Mouse (Mus musculus) heart, postnatal 0 days (tissue): ENCODE data around the gene Gm136. TPM values are rescaled to one million over a fixed set of nuclear protein-coding genes. Genes with fewer than 3 reads are reported as not detected.
A peak's percentile ranks its signal among the peaks of the same experiment; 100 is the strongest.

Source experiments
- ATAC-seq: fragments of 200-750 bp; cut with Nextera tagmentation; 2 replicates; pipeline ENCODE4 v1.8.0; 2017; ENCODE audit warnings: low read depth, moderate number of reproducible peaks, moderate library complexity; ENCODE audit not compliant: insufficient read depth
- DNase-seq: peaks from one replicate; pipeline ENCODE4 v3.0.0-alpha.2; 2016; ENCODE audit warnings: low spot score
- H3K27ac ChIP-seq: fragments of 300-500 bp; sonication (generic); 2 replicates; pipeline ENCODE4 v1.5.1; 2014; ENCODE audit warnings: low read depth, mild to moderate bottlenecking
- H3K27me3 ChIP-seq: fragments of 300-500 bp; sonication (generic); 2 replicates; pipeline ENCODE4 v1.6.1; 2014; ENCODE audit warnings: low read length, mixed read lengths; ENCODE audit not compliant: control insufficient read depth, insufficient read depth
- H3K36me3 ChIP-seq: fragments of 300-500 bp; sonication (generic); replicated peaks from 2 replicates; pipeline ENCODE4 v1.6.1; 2014; ENCODE audit warnings: low read length, mixed read lengths; ENCODE audit not compliant: control insufficient read depth, insufficient read depth
- H3K4me1 ChIP-seq: fragments of 300-500 bp; sonication (generic); 2 replicates; pipeline ENCODE4 v1.6.1; 2014; ENCODE audit warnings: antibody characterized with exemption; ENCODE audit not compliant: control insufficient read depth, insufficient read depth
- H3K4me2 ChIP-seq: fragments of 300-500 bp; sonication (generic); 2 replicates; pipeline ENCODE4 v1.6.1; 2014; ENCODE audit warnings: low read depth, mild to moderate bottlenecking, low read length, moderate library complexity
- H3K4me3 ChIP-seq: fragments of 300-500 bp; sonication (generic); 2 replicates; pipeline ENCODE4 v1.5.1; 2014; ENCODE audit warnings: low read depth, low read length
- H3K9ac ChIP-seq: fragments of 300-500 bp; sonication (generic); replicated peaks from 2 replicates; pipeline ENCODE4 v1.6.1; 2014; ENCODE audit warnings: low read depth, low read length, mixed read lengths
- H3K9me3 ChIP-seq: fragments of 300-500 bp; sonication (generic); replicated peaks from 2 replicates; pipeline ENCODE4 v1.6.1; 2016; ENCODE audit warnings: low read length; ENCODE audit not compliant: control insufficient read depth
- CTCF ChIP-seq: IDR thresholded peaks from 2 replicates; pipeline ENCODE4 v1.5.1; 2016; ENCODE audit warnings: antibody characterized with exemption, control low read depth, low read depth
- EP300 ChIP-seq: IDR thresholded peaks from 2 replicates; pipeline ENCODE4 v1.6.1; 2016; ENCODE audit warnings: antibody characterized with exemption, low read depth
- WGBS: fragments of 180-500 bp; shearing (Covaris S2); extraction: QIAGEN DNeasy Blood & Tissue Kit; methylation state at CpG from one replicate; pipeline ENCODE4 v1.1.7; 2014; 5-methylcytosine and 5-hydroxymethylcytosine counted together
- polyA plus RNA-seq: library from polyadenylated mRNA; unstranded; fragments of >200 nt; fragmentation: Nextera tagmentation; extraction: Ambion mirVana; gene quantifications from 2 replicates; pipeline ENCODE4 v1.2.1, GENCODE M21; 2015
- total RNA-seq: library from RNA; depleted of rRNA; stranded (reverse); fragments of >200 nt; gene quantifications from 2 replicates; pipeline ENCODE4 v1.2.3, GENCODE M21; 2014; ENCODE audit warnings: low replicate concordance

The Gm136 gene
- total and polyA plus RNA-seq, 2 experiments from 2014 or later = not detected

GRCm38 (mm10) chr4:34786476-34786875 is 30.4 kb upstream of the Gm136 start:
- Histone ChIP-seq H3K4me1 (no peaks in the 10 kb centered on the region; the same call in 1 of the 2 replicates), H3K9ac (no peak overlapping the region), H3K4me2 (no peak overlapping the region), H3K9me3 (no peaks in the 10 kb centered on the region), H3K27ac (no peak overlapping the region), H3K4me3 (no peak overlapping the region), H3K36me3 (no peaks in the 10 kb centered on the region), H3K27me3 (no peaks in the 10 kb centered on the region)
- DNase-seq (no peak), ATAC-seq (no peak)
- TF ChIP-seq EP300 = no peak
- TF ChIP-seq CTCF = no peak
- 68% methylated on average over 3 of the region's 3 CpGs for WGBS

GRCm38 (mm10) chr4:34785646-34786045 is 29.6 kb upstream of the Gm136 start:
- H3K27ac ChIP-seq = no peak overlapping the region
- no peak for TF ChIP-seq CTCF
- TF ChIP-seq EP300 = no peak
- DNase-seq (no peak), ATAC-seq (no peak)
- no peaks in the 10 kb centered on the region for H3K9me3 ChIP-seq
- H3K4me1 ChIP-seq = no peaks in the 10 kb centered on the region; the same call in 1 of the 2 replicates
- WGBS = 91% methylated on average over 2 of the region's 2 CpGs
- no peak overlapping the region for H3K4me2 ChIP-seq
- no peaks in the 10 kb centered on the region for H3K36me3 ChIP-seq
- H3K9ac ChIP-seq = no peak overlapping the region
- H3K4me3 ChIP-seq = no peak overlapping the region
- no peaks in the 10 kb centered on the region for H3K27me3 ChIP-seq

DNA sequence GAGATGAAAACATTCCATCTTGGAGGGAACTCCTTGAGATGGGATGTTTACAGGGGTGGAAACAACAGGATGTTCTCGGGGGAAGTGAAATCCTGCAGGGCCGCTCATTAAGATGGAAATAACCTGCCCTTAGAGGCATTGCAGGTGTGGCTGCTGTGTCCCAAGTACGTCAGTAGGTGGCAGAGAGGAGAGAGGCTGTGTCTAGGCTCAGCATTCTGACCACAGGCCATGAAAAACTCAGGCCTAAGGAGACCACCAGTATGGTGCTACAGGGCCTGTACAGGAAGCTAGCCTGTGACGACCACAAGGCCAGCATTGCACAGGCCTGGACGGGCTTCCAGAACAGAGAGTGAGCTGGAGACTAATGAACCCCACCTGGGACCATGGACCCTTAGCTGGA is 28.8 kb upstream of the Gm136 start:
- DNase-seq = no peak
- WGBS = 47% methylated on average over 5 of the region's 5 CpGs
- Histone ChIP-seq H3K9ac (no peak overlapping the region), H3K27me3 (no peaks in the 10 kb centered on the region), H3K4me2 (no peak overlapping the region), H3K27ac (no peak overlapping the region), H3K9me3 (no peaks in the 10 kb centered on the region), H3K4me1 (no peaks in the 10 kb centered on the region; the same call in 1 of the 2 replicates), H3K4me3 (no peak overlapping the region), H3K36me3 (no peaks in the 10 kb centered on the region)
- ATAC-seq = no peak
- TF ChIP-seq CTCF (peak; percentile 29), EP300 (no peak)

DNA sequence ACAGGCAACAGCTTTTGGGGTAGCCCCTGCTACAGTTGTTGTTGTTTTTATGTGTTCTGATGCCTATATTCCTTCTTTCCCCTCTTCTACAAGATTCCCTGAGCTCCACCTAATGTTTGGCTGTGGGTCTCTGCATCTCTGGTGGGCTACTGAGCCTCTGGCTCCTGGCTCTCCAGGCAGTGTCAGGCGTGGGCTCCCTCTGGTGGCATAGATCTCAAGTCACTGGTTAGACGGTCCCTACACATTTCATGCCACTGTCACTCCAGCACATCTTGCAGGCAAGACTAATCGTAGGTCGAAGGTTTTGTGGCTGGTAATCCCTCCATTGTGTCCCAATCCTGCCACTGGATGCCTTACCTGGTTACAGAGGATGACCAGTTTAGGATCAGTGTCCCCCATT is 26.7 kb upstream of the Gm136 start:
- DNase-seq = no peak
- Histone ChIP-seq H3K9me3 (no peaks in the 10 kb centered on the region), H3K4me3 (no peak overlapping the region), H3K27me3 (no peaks in the 10 kb centered on the region), H3K36me3 (no peaks in the 10 kb centered on the region), H3K27ac (no peak overlapping the region), H3K4me2 (no peak overlapping the region), H3K4me1 (no peaks in the 10 kb centered on the region; the same call in 1 of the 2 replicates), H3K9ac (no peak overlapping the region)
- no peak for ATAC-seq
- 24% methylated on average over 4 of the region's 4 CpGs for WGBS
- no peak for TF ChIP-seq EP300
- TF ChIP-seq CTCF = peak; percentile 53

- H3K9me3 ChIP-seq = no peaks in the 10 kb centered on the region
- H3K27ac ChIP-seq = peak within 1 kb of the TSS; percentile 90
- no peaks in the 10 kb centered on the region for H3K27me3 ChIP-seq
- peak within 1 kb of the TSS; percentile 67 for H3K4me3 ChIP-seq
- no peaks in the 10 kb centered on the region for H3K36me3 ChIP-seq
- peak within 1 kb of the TSS; percentile 82 for H3K9ac ChIP-seq
- TF ChIP-seq EP300 = peak; percentile 64; the same call in 1 of the 2 replicates
- peak; percentile 88 for TF ChIP-seq CTCF
- peak; percentile 93 for DNase-seq
- 5% methylated on average over 40 of the region's 40 CpGs for WGBS
- ATAC-seq = peak; percentile 96
- H3K4me2 ChIP-seq = peak within 1 kb of the TSS; percentile 82
- H3K4me1 ChIP-seq = no peaks in the 10 kb centered on the region; the same call in 1 of the 2 replicates
Observed at GRCm38 (mm10) chr4:34777677-34778527, 21.8 kb upstream of the Gm136 start, which contains the start of gene Smim8. Gene Smim8 (minus strand): TSS chr4:34778423.
